Mouse (Mus musculus) heart, postnatal 0 days (tissue): ENCODE measurements around the gene Krtap5-2. TPM values are rescaled to one million over a fixed set of nuclear protein-coding genes. Genes with fewer than 3 reads are reported as not detected.
"Not testable (repeated sequence)": the region's sequence is repeated elsewhere in the genome, so short reads cannot be mapped to it uniquely, and the experiment has no call there.

Experiments used
- ATAC-seq: fragments of 200-750 bp; cut with Nextera tagmentation; 2 replicates; pipeline ENCODE4 v1.8.0; 2017; ENCODE audit warnings: low read depth, moderate number of reproducible peaks, moderate library complexity; ENCODE audit not compliant: insufficient read depth
- DNase-seq: peaks from one replicate; pipeline ENCODE4 v3.0.0-alpha.2; 2016; ENCODE audit warnings: low spot score
- H3K27ac ChIP-seq: fragments of 300-500 bp; sonication (generic); 2 replicates; pipeline ENCODE4 v1.5.1; 2014; ENCODE audit warnings: low read depth, mild to moderate bottlenecking
- H3K27me3 ChIP-seq: fragments of 300-500 bp; sonication (generic); 2 replicates; pipeline ENCODE4 v1.6.1; 2014; ENCODE audit warnings: low read length, mixed read lengths; ENCODE audit not compliant: control insufficient read depth, insufficient read depth
- H3K36me3 ChIP-seq: fragments of 300-500 bp; sonication (generic); replicated peaks from 2 replicates; pipeline ENCODE4 v1.6.1; 2014; ENCODE audit warnings: low read length, mixed read lengths; ENCODE audit not compliant: control insufficient read depth, insufficient read depth
- H3K4me1 ChIP-seq: fragments of 300-500 bp; sonication (generic); 2 replicates; pipeline ENCODE4 v1.6.1; 2014; ENCODE audit warnings: antibody characterized with exemption; ENCODE audit not compliant: control insufficient read depth, insufficient read depth
- H3K4me2 ChIP-seq: fragments of 300-500 bp; sonication (generic); 2 replicates; pipeline ENCODE4 v1.6.1; 2014; ENCODE audit warnings: low read depth, mild to moderate bottlenecking, low read length, moderate library complexity
- H3K4me3 ChIP-seq: fragments of 300-500 bp; sonication (generic); 2 replicates; pipeline ENCODE4 v1.5.1; 2014; ENCODE audit warnings: low read depth, low read length
- H3K9ac ChIP-seq: fragments of 300-500 bp; sonication (generic); replicated peaks from 2 replicates; pipeline ENCODE4 v1.6.1; 2014; ENCODE audit warnings: low read depth, low read length, mixed read lengths
- H3K9me3 ChIP-seq: fragments of 300-500 bp; sonication (generic); replicated peaks from 2 replicates; pipeline ENCODE4 v1.6.1; 2016; ENCODE audit warnings: low read length; ENCODE audit not compliant: control insufficient read depth
- CTCF ChIP-seq: IDR thresholded peaks from 2 replicates; pipeline ENCODE4 v1.5.1; 2016; ENCODE audit warnings: antibody characterized with exemption, control low read depth, low read depth
- EP300 ChIP-seq: IDR thresholded peaks from 2 replicates; pipeline ENCODE4 v1.6.1; 2016; ENCODE audit warnings: antibody characterized with exemption, low read depth
- WGBS: fragments of 180-500 bp; shearing (Covaris S2); extraction: QIAGEN DNeasy Blood & Tissue Kit; methylation state at CpG from one replicate; pipeline ENCODE4 v1.1.7; 2014; 5-methylcytosine and 5-hydroxymethylcytosine counted together
- polyA plus RNA-seq: library from polyadenylated mRNA; unstranded; fragments of >200 nt; fragmentation: Nextera tagmentation; extraction: Ambion mirVana; gene quantifications from 2 replicates; pipeline ENCODE4 v1.2.1, GENCODE M21; 2015
- total RNA-seq: library from RNA; depleted of rRNA; stranded (reverse); fragments of >200 nt; gene quantifications from 2 replicates; pipeline ENCODE4 v1.2.3, GENCODE M21; 2014; ENCODE audit warnings: low replicate concordance; rRNA removed

The Krtap5-2 gene
- total RNA-seq (not detected in 2 replicates), polyA plus RNA-seq (not detected in 2 replicates)

GRCm38 (mm10) chr7:142175905-142176304, at the start of gene Krtap5-2:
Gene Krtap5-2, minus strand, starts transcription at chr7:142176005.
- H3K27ac ChIP-seq, ATAC-seq, H3K4me2 ChIP-seq, H3K36me3 ChIP-seq, H3K27me3 ChIP-seq, H3K4me3 ChIP-seq, H3K9ac ChIP-seq, H3K9me3 ChIP-seq, DNase-seq, H3K4me1 ChIP-seq: not testable (repeated sequence)

GRCm38 (mm10) chr7:142224518-142224917, 48.7 kb upstream of the Krtap5-2 start:
- Histone ChIP-seq H3K4me2 (no peak overlapping the region), H3K9ac (no peak overlapping the region), H3K4me3 (no peak overlapping the region), H3K27me3 (no peaks in the 10 kb centered on the region), H3K27ac (no peak overlapping the region), H3K9me3 (no peaks in the 10 kb centered on the region), H3K36me3 (no peaks in the 10 kb centered on the region), H3K4me1 (no peaks in the 10 kb centered on the region)
- TF ChIP-seq CTCF = no peak
- no peak for TF ChIP-seq EP300
- 25% methylated on average over 2 of the region's 2 CpGs for WGBS
- ATAC-seq (no peak), DNase-seq (no peak)

- H3K9me3 ChIP-seq, H3K27ac ChIP-seq, H3K4me3 ChIP-seq, H3K9ac ChIP-seq, H3K27me3 ChIP-seq, ATAC-seq, DNase-seq, H3K4me2 ChIP-seq, H3K4me1 ChIP-seq, H3K36me3 ChIP-seq: not testable (repeated sequence)
- 37% methylated on average over 1 of the region's 1 CpGs for WGBS
These were observed 36.3 kb upstream of the Krtap5-2 start for GRCm38 (mm10) chr7:142212136-142212535.

- H3K9me3 ChIP-seq = no peaks in the 10 kb centered on the region
- no peak for ATAC-seq
- H3K4me1 ChIP-seq = no peaks in the 10 kb centered on the region
- no peak within 1 kb of the TSS for H3K4me3 ChIP-seq
- no peak within 1 kb of the TSS for H3K9ac ChIP-seq
- H3K4me2 ChIP-seq = no peak within 1 kb of the TSS
- no peak for DNase-seq
- no peaks in the 10 kb centered on the region for H3K36me3 ChIP-seq
- TF ChIP-seq CTCF (no peak), EP300 (no peak)
- WGBS = 22% methylated on average over 1 of the region's 1 CpGs
- no peaks in the 10 kb centered on the region for H3K27me3 ChIP-seq
- H3K27ac ChIP-seq = no peak within 1 kb of the TSS
These were observed 35.8 kb upstream of the Krtap5-2 start, which contains the start of gene Gm7579 for GRCm38 (mm10) chr7:142211559-142211958. Gene Gm7579, plus strand, starts transcription at chr7:142211859.

GRCm38 (mm10) chr7:142206891-142207290, 31.1 kb upstream of the Krtap5-2 start:
- not testable (repeated sequence) for DNase-seq, H3K27me3 ChIP-seq, H3K9ac ChIP-seq, ATAC-seq, H3K36me3 ChIP-seq, H3K27ac ChIP-seq, H3K4me1 ChIP-seq, H3K9me3 ChIP-seq, H3K4me2 ChIP-seq, H3K4me3 ChIP-seq
- WGBS = 72% methylated on average over 5 of the region's 5 CpGs

- H3K9me3 ChIP-seq = no peaks in the 10 kb centered on the region
- ATAC-seq (no peak), DNase-seq (no peak)
- H3K4me3 ChIP-seq = no peak overlapping the region
- H3K9ac ChIP-seq = no peak overlapping the region
- H3K4me2 ChIP-seq = no peak overlapping the region
- no peak overlapping the region for H3K27ac ChIP-seq
- no peaks in the 10 kb centered on the region for H3K36me3 ChIP-seq
- TF ChIP-seq EP300 (no peak), CTCF (no peak)
- H3K4me1 ChIP-seq = no peaks in the 10 kb centered on the region
- H3K27me3 ChIP-seq = no peaks in the 10 kb centered on the region
These were observed 29.7 kb upstream of the Krtap5-2 start for GRCm38 (mm10) chr7:142205488-142205887.
